Mouse (Mus musculus) cerebral cortex, adult 2 months (tissue): Measurements from ENCODE around the gene Atp8b4.

ENCODE experiments used
- whole genome bisulfite sequencing: fragments of 180-500 bp; shearing (Covaris S2); methylation state at CpG from one replicate; pipeline ENCODE4 v1.1.7; 2018; 5-methylcytosine and 5-hydroxymethylcytosine counted together

Gene Atp8b4

DNA sequence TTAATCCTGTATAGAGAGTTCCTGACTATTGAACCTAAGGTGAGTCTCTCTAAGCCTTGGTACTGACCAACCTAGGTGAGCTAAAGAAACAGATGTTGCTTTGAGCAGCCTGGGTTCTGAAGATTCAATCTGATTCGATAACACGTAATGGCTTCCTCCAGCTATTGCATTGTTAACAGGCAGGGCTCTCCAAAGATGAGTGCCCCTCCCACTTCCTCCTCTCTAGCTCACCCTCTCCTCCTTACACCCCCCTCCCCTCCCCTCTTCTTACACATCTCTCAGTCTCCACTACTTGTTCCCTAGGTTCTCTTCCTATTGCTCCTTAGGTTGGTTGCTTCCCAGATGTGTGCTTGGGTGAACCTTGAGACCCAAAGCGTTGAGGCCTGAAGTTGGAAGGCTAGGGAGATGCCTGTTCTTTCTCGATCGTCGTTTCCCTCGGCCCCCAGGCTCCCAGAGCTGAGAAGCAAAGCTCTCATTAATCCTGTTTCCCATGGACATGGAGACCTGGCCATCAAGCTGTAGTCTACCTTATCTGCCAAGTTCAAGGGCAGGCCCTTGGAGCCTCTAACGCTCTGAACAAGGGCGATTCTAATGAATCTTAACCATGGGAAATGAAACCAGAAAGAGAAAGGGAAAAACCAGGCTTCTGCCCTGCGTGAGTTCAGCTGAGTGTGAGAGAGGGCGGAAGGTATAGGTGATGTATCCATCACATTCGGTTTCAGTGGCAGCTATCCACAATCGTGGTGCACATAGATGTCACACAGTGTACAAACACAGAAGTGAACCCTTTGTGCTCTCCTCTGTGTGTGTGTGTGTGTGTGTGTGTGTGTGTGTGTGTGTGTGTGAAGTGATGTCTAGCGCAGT, 4.4 kb downstream of the Atp8b4 start:
- WGBS, result 91% methylated on average over 14 of the region's 14 CpGs

- WGBS, result 80% methylated on average over 7 of the region's 7 CpGs
These were observed 5.2 kb downstream of the Atp8b4 start for GRCm38 (mm10) chr2:126495230-126495629.

DNA sequence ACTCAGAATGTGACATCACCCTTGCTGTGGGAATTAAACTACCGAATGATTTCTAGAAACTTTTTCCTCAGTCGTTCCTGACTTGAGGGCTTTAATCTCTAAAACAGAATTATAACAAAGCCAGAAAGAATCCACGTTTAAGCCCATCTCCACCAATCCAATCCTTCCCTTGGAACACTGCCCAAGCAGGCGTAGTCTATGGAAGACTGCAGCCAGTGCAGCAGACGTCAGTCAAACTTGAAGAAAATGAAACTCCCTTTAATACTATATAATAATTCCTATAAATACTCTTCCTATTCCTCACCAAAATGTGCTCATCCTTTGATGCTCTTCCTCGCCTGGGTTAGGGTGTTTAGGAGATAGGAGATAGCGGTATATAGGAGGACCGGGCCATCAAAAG, 7.2 kb downstream of the Atp8b4 start:
- 62% methylated on average over 8 of the region's 8 CpGs for WGBS

GRCm38 (mm10) chr2:126492713-126493112, 7.8 kb downstream of the Atp8b4 start:
- 40% methylated on average over 5 of the region's 5 CpGs for WGBS

DNA sequence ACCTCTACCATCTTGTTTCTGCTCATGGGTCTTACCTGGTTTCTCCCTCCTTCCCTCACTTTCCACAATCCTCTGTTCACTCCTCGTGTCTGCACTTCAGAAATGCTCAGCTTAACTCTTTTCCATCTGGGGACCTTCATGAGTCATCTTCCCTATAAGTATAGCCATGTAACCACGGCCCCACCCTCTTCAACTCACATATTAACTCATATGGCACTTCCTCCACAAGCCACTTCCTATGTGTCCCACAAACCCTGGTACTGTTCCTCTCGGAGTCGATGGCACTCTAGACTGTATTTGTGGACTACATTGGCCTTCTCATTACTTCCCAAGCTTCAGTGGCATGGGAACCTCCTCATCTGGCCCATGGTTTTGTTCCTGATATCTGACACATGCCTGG, 9.0 kb downstream of the Atp8b4 start:
- 81% methylated on average over 4 of the region's 4 CpGs for WGBS

DNA sequence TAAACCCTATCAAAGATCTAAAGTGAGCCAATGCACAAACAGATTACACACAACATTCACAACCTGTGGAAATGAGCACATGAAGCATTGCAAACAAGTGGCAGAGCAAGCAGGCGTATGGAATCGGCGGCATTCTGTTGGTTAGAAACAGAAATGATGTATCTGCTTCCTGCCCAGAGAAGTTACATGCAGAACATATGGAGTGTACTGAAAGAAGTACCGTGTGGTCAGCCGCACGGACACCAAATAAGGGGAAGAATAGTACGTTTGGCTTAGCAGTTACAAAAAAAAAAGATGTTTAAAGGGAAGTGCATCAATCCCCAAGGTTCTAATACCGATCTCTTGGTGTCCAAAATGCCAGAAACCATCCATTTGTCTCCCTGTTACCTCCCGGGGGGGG, 9.9 kb downstream of the Atp8b4 start:
- WGBS, result 83% methylated on average over 9 of the region's 9 CpGs

GRCm38 (mm10) chr2:126485262-126486017, 15.0 kb downstream of the Atp8b4 start:
- 91% methylated on average over 11 of the region's 11 CpGs for WGBS

- 84% methylated on average over 6 of the region's 6 CpGs for WGBS
These were observed 17.1 kb downstream of the Atp8b4 start for GRCm38 (mm10) chr2:126483337-126483736.

- 78% methylated on average over 7 of the region's 7 CpGs for WGBS
These were observed 22.9 kb downstream of the Atp8b4 start for GRCm38 (mm10) chr2:126477556-126477955.

DNA sequence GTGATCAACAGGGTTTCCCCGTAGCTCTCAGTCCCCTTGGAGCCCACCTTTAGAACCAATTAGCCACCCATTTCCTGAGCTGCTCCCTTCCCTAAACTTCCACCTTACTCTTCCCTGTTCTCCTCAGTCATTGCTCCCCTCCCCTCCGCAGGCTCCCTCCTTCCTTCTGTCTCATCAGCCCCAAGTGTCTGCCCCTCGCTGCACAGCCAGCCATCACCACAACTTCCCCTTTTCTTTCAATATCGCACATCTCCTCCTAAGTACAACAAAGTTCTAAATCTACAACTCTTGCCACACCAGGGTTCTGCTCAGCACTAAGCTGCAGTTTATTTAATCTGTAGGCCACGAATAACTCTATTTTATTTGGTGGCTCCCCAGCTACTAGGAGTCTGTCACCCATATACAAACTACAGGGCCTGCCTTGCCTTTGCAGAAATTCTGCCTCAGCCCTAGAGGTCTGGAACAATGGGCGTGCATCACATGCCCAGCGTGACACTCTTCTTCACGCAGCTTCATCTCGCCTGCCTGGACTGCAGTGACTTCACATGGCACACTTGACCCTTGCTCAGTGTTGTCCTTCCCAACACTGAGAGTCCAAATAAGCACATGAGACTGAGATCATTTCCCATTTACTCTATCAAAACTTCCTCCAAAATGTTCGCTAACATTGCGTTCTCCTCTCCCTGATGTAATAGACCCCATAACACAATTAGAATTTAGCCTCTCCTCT, 24.6 kb downstream of the Atp8b4 start:
- 89% methylated on average over 11 of the region's 11 CpGs for WGBS

GRCm38 (mm10) chr2:126474019-126474418, 26.5 kb downstream of the Atp8b4 start:
- 91% methylated on average over 6 of the region's 6 CpGs for WGBS

- WGBS, result 75% methylated on average over 5 of the region's 5 CpGs
These were observed 27.6 kb downstream of the Atp8b4 start for GRCm38 (mm10) chr2:126472836-126473235.

DNA sequence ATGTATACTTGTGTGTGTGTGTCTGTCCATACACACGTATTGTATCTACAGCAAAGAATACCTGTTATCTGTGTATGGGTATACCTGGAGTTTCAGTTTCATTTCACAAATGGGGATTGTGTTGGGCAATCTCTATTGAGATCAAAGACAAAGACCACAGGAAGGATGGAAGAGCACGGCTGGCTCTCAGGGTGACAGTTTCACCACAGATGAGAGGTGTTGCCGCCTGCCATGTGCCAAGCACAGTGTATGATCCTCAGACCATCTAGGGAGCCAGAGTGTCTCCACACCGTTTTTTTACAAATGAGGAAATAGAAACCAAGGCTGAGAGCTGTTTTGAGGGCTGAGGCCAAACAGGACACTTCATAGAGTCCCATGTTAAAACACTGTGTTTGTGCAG, 32.7 kb downstream of the Atp8b4 start:
- WGBS, result 82% methylated on average over 4 of the region's 4 CpGs

GRCm38 (mm10) chr2:126466391-126467134, 33.9 kb downstream of the Atp8b4 start:
- 78% methylated on average over 13 of the region's 13 CpGs for WGBS

DNA sequence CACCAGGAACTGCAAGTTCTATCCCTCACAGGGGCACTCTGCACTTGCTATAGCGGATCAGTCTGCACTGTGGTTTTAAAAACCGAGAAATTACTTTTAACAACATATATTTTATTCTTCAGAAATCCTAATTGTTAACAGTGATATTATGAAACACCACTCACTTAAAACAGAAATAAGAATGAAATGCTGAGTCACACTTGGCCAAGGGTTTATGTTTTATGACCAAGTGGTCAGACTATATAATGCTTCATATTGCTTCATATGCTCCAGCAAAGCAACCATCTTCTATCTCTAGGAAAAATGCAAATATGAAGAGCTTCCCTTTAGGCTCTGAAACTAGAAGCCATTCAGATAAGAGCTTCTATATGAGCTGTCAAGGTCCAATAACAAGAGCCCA, 41.8 kb downstream of the Atp8b4 start:
- WGBS, result 96% methylated on average over 2 of the region's 2 CpGs

DNA sequence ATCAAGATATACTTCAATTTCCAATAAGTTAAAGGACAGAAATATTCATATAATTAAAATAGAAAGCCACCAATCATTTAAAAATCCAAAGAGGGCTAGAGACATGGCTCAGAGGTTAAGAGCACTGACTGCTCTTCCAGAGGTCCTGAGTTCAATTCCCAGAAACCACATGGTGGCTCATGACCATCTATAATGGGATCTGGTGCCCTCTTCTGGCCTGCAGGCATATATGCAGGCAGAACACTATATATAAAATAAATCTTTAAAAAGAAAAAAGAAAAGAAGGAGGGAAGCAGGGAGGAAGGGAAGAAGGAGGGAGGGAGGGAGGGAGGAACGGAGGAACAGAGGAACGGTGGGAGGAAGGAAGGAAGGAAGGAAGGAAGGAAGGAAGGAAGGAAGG, 42.7 kb downstream of the Atp8b4 start:
- WGBS, result 30% methylated on average over 2 of the region's 2 CpGs

DNA sequence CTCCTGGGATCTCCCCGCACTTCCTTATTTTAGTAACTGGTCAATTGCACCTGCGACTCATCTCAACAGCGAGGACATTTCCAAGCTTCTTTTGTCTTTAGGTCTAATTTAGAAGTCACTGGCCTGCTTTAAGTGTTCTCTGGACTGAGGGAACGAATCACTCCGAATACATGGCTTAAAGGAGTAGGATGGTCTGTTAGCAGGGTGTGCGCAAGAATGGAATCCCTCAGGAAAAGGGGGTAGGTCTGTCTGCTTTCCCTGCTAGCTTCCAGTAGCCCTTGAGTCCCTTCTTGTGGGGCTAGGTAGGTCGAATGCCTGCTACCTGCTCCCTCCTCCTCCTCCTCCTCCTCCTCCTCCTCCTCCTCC, 49.6 kb downstream of the Atp8b4 start:
- 44% methylated on average over 7 of the region's 7 CpGs for WGBS

DNA sequence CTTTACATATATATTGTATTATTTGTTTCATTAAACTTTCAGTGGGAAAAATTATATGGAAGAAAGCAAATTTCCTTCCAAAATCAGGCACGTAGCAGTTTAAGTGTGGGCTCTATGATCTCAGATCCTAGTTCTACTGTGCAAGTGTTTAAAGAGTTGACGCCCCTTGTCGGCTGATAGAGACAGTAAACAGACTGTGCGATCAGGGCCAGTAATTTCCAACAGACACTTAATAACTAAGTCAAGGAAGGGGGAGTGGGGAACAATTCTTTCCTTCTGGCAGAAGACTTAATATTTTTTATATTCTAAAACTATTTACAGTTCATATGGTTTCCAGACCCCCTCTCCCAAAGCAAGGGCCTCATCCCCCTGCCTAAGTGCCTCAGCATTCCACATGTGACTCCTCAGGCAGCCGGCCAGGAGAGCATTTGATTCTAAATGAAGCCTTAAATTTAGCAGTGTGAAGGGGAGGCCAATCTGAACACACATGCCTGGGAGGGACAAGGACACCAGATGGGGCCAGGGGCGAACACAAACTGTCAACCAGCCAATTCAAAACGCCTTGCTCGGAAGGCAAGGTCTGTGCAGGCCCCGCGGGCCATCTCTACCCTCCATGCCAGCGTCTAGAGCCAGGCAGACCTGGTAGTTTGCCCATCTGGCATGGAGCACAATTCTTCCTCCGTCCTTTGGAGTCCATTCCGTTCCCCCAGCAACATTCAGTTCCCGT, 50.1 kb downstream of the Atp8b4 start:
- 43% methylated on average over 14 of the region's 14 CpGs for WGBS

GRCm38 (mm10) chr2:126445039-126445438, 55.4 kb downstream of the Atp8b4 start:
- 87% methylated on average over 6 of the region's 6 CpGs for WGBS

DNA sequence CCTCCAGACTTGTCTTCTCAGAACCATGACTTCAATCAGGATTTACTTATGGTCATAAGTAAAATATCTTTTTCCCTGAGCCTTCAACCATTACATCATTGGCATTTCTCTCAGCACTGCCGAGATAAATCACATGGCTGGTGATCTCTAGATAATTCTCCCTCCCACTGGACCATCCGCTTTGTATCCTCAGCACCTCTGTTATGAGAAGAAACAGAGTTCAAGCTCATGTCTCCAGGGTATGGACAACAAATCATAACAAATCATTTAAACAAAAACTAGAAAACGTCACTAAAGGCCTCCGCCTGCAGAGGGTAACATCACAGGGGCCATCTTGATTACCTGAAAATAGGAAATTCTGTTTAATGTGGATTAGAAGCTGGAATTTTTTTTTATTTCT, 58.9 kb downstream of the Atp8b4 start:
- WGBS, result 90% methylated on average over 4 of the region's 4 CpGs

DNA sequence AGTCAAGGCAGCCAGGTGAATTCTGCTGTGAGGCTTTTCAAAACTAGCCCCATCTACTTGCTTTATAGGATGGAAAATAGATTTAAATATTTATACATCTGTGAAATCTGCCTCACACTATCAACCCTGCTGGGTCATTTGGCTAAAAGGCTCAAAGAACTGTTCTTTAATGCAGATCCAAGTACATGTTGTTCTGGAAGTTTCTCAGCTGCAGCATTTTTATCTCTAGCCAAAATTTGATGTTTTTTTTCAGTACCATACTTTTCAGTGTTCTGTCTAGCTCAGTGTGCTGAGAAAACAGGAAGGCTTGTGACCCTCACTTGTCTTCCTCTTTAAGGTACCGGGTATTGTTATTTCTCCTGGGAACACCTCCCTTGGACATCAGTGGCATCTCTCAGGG, 65.8 kb downstream of the Atp8b4 start:
- 72% methylated on average over 1 of the region's 1 CpGs for WGBS
